Mouse (Mus musculus) liver, embryonic 13.5 days (tissue): ENCODE measurements around the gene Lct. TPM values are rescaled to one million over a fixed set of nuclear protein-coding genes. Genes with fewer than 3 reads are reported as not detected.

Experiments
- ATAC-seq: fragments of 200-750 bp; cut with Nextera tagmentation; 2 replicates; pipeline ENCODE4 v1.8.0; 2017; ENCODE audit warnings: low read depth, mild to moderate bottlenecking, moderate number of reproducible peaks, moderate library complexity
- DNase-seq: peaks from one replicate; pipeline ENCODE4 v3.0.0; 2022
- H3K27ac ChIP-seq: fragments of 300-500 bp; sonication (generic); 2 replicates; pipeline ENCODE4 v1.5.1; 2015; ENCODE audit warnings: moderate library complexity, mild to moderate bottlenecking, inconsistent platforms
- H3K27me3 ChIP-seq: fragments of 300-500 bp; sonication (generic); 2 replicates; pipeline ENCODE4 v1.6.1; 2015; ENCODE audit warnings: mild to moderate bottlenecking, inconsistent platforms
- H3K36me3 ChIP-seq: fragments of 300-500 bp; sonication (generic); 2 replicates; pipeline ENCODE4 v1.6.1; 2015; ENCODE audit warnings: mild to moderate bottlenecking, inconsistent platforms
- H3K4me1 ChIP-seq: fragments of 300-500 bp; sonication (generic); replicated peaks from 2 replicates; pipeline ENCODE4 v1.6.1; 2015; ENCODE audit warnings: inconsistent platforms
- H3K4me2 ChIP-seq: fragments of 300-500 bp; sonication (generic); 2 replicates; pipeline ENCODE4 v1.6.1; 2015; ENCODE audit warnings: inconsistent platforms, mild to moderate bottlenecking, moderate library complexity
- H3K4me3 ChIP-seq: fragments of 300-500 bp; sonication (generic); replicated peaks from 2 replicates; pipeline ENCODE4 v1.5.1; 2015; ENCODE audit warnings: mild to moderate bottlenecking, inconsistent platforms
- H3K9ac ChIP-seq: fragments of 300-500 bp; sonication (generic); 2 replicates; pipeline ENCODE4 v1.6.1; 2015; ENCODE audit warnings: mild to moderate bottlenecking, inconsistent platforms
- H3K9me3 ChIP-seq: fragments of 300-500 bp; sonication (generic); replicated peaks from 2 replicates; pipeline ENCODE4 v1.6.1; 2016; ENCODE audit warnings: inconsistent platforms
- WGBS: fragments of 180-500 bp; shearing (Covaris S2); methylation state at CpG from one replicate; pipeline ENCODE4 v1.1.7; 2015; ENCODE audit not compliant: insufficient replicate concordance; 5-methylcytosine and 5-hydroxymethylcytosine counted together
- polyA plus RNA-seq: library from polyadenylated mRNA; unstranded; fragments of >200 nt; fragmentation: Nextera tagmentation; extraction: Ambion mirVana; gene quantifications from 2 replicates; pipeline ENCODE4 v1.2.1, GENCODE M21; 2015

The Lct gene
- polyA plus RNA-seq, 1 experiment from 2014 or later: 0.02 TPM

DNA sequence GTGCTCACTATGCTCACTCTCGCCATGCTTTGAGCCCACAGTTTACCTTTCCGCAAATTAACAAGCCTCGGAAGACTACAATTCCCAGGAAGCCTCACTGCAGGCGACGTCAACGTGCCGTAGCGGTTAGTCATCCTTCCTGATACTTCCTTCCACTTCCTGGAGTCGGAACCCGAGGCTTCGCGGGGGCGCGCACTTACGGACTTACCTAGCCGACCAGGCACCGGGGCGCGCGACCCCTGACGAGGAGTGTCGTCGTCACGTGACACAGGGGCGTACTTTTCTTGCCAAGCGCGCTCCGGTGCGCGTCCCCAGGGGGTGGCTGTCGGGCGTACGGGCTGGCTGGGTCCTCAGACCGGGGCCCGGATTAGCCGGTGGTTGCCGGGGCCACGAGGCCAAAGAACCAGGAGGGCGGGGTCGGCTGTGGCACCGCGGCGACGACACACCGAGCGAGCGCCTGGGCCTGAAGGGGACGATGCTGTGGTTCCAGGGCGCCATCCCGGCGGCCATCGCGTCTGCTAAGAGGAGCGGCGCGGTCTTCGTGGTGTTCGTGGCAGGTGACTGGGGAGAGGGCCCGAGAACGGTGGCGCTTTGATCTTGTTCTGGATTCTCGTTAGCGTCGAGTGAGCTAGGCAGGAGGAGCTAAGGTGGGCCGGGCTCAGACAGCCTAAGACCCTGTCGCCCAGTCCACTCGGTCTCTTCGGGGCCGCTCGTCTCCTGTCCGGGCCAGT is 84.0 kb downstream of the Lct start:
- Histone ChIP-seq H3K27me3 (no peaks in the 10 kb centered on the region), H3K4me3 (peak overlapping the region; percentile 80), H3K27ac (peak overlapping the region; percentile 90), H3K36me3 (peaks cover 8% of the 10 kb centered on the region; the same call in 1 of the 2 replicates), H3K4me2 (peak overlapping the region; percentile 96), H3K4me1 (peaks cover 17% of the 10 kb centered on the region), H3K9ac (peak overlapping the region; percentile 89), H3K9me3 (no peaks in the 10 kb centered on the region)
- DNase-seq: peak; percentile 96
- ATAC-seq: peak; percentile 93
- WGBS: under 1% methylated on average over 71 of the region's 71 CpGs

DNA sequence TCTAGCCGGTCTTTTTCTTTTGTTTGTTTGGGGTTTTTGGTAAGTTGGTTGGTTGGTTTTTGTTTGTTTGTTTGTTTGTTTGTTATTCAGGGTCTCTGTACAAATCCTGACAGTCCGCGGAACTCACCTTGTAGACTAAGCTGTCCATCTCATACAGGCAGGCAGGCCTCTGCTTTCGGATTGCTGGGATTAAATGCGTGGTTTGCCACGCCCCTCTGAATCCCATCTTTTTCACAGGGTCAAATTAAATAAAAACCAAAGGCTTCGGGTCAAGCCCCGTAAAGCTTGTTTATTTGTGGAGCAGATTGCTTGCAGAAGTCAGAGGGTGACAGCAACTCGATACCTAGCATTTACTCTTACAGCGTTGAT is 84.5 kb downstream of the Lct start, which contains the start of gene Ubxn4:
Ubxn4 (plus strand) TSS at position 338 of the 369 bp plus-strand sequence.
- H3K9ac ChIP-seq: peak within 1 kb of the TSS; percentile 89
- H3K9me3 ChIP-seq: no peaks in the 10 kb centered on the region
- peak; percentile 6; the same call in 1 of the 2 replicates for ATAC-seq
- H3K4me2 ChIP-seq: peak within 1 kb of the TSS; percentile 96
- 6% methylated on average over 10 of the region's 10 CpGs for WGBS
- H3K4me3 ChIP-seq: peak within 1 kb of the TSS; percentile 80
- H3K4me1 ChIP-seq: peaks cover 17% of the 10 kb centered on the region
- H3K36me3 ChIP-seq: peaks cover 8% of the 10 kb centered on the region; the same call in 1 of the 2 replicates
- no peaks in the 10 kb centered on the region for H3K27me3 ChIP-seq
- DNase-seq: no peak
- peak within 1 kb of the TSS; percentile 90 for H3K27ac ChIP-seq

DNA sequence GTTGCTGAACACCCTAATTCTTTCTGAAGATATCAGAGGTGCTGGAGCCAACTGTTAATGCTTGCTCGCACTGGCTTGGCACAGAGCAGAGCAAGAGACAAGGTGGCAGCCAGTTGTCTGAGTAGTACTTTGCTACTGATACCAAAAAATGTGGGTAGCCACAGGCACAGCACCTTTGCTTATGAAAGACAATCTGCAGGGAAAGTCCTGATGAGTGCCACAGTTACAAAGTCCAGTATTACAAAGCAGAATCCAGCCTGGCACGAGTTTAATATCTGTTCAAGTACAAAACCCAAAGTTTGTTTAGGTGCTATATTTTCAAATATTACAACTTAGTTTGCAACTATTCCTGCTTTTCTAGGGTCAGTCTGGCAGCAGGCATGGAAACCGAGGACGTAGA is 92.9 kb downstream of the Lct start:
- Histone ChIP-seq H3K9me3 (no peaks in the 10 kb centered on the region), H3K4me1 (no peaks in the 10 kb centered on the region), H3K36me3 (peaks cover 67% of the 10 kb centered on the region), H3K27ac (no peak overlapping the region), H3K27me3 (no peaks in the 10 kb centered on the region), H3K4me2 (no peak overlapping the region), H3K9ac (no peak overlapping the region), H3K4me3 (no peak overlapping the region)
- 84% methylated on average over 4 of the region's 4 CpGs for WGBS
- ATAC-seq (no peak), DNase-seq (no peak)

Other genes starting within 250 kb of the Lct start
- 4.7 and 5.3 TPM in 2 replicates for gene Zranb3, start 225.3 kb downstream of the Lct start, polyA plus RNA-seq
- 33.7 and 39.5 TPM in 2 replicates for gene R3hdm1, start 225.0 kb downstream of the Lct start, polyA plus RNA-seq
- gene Ubxn4, start 84.4 kb downstream of the Lct start, polyA plus RNA-seq: 43.1 and 44.6 TPM in 2 replicates
- gene Mcm6, start 31.3 kb upstream of the Lct start, polyA plus RNA-seq: 269 and 316 TPM in 2 replicates
- gene Dars, start 89.0 kb upstream of the Lct start, polyA plus RNA-seq: 130 and 165 TPM in 2 replicates